Mouse (Mus musculus) hindbrain, embryonic 12.5 days (tissue): ENCODE measurements around the gene Ddit4. TPM values are rescaled to one million over a fixed set of nuclear protein-coding genes. Genes with fewer than 3 reads are reported as not detected.

Source experiments
- ATAC-seq: fragments of 200-750 bp; cut with Nextera tagmentation; 2 replicates; pipeline ENCODE4 v1.8.0; 2017; ENCODE audit warnings: moderate TSS enrichment; ENCODE audit not compliant: low FRiP score
- H3K27ac ChIP-seq: fragments of 300-500 bp; sonication (generic); 2 replicates; pipeline ENCODE4 v1.5.1; 2016; ENCODE audit warnings: mild to moderate bottlenecking
- H3K27me3 ChIP-seq: fragments of 300-500 bp; sonication (generic); 2 replicates; pipeline ENCODE4 v1.6.1; 2016; ENCODE audit warnings: mild to moderate bottlenecking
- H3K36me3 ChIP-seq: fragments of 300-500 bp; sonication (generic); 2 replicates; pipeline ENCODE4 v1.6.1; 2016; ENCODE audit warnings: mild to moderate bottlenecking
- H3K4me1 ChIP-seq: fragments of 300-500 bp; sonication (generic); 2 replicates; pipeline ENCODE4 v1.6.1; 2016
- H3K4me2 ChIP-seq: fragments of 300-500 bp; sonication (generic); replicated peaks from 2 replicates; pipeline ENCODE4 v1.6.1; 2016; ENCODE audit warnings: mild to moderate bottlenecking
- H3K4me3 ChIP-seq: fragments of 300-500 bp; sonication (generic); 2 replicates; pipeline ENCODE4 v1.5.1; 2016; ENCODE audit warnings: mild to moderate bottlenecking
- H3K9ac ChIP-seq: fragments of 300-500 bp; sonication (generic); 2 replicates; pipeline ENCODE4 v1.6.1; 2016; ENCODE audit warnings: mild to moderate bottlenecking, moderate library complexity
- H3K9me3 ChIP-seq: fragments of 300-500 bp; sonication (generic); replicated peaks from 2 replicates; pipeline ENCODE4 v1.6.1; 2016; ENCODE audit warnings: mild to moderate bottlenecking
- WGBS: fragments of 180-500 bp; shearing (Covaris S2); methylation state at CpG from one replicate; pipeline ENCODE4 v1.1.7; 2016; 5-methylcytosine and 5-hydroxymethylcytosine counted together
- polyA plus RNA-seq: library from polyadenylated mRNA; unstranded; fragments of >200 nt; fragmentation: Nextera tagmentation; extraction: Ambion mirVana; gene quantifications from 2 replicates; pipeline ENCODE4 v1.2.1, GENCODE M21; 2016

The Ddit4 gene
- polyA plus RNA-seq, 1 experiment from 2014 or later: 78.1 TPM

DNA sequence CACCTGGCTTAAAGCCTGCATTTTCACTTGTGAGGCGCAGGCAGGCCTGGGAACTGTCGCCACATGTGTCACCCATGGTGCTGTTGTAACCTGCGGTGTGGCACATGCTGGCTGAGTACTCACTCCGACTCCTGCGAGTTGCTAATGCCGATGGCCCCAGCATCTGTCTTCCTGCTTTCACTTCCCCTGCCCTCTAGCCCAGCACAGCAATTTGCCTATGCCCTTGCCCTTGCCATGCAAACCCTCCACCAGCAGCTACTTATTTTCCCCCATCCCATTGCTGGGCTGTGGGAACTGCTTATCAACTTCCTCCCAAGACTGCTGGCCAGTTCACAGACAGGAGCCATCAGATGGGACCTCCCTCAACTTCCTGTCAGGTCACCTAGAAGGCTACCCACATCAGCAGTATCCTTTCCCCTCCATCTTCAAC lies 29.2 kb upstream of the Ddit4 start:
- H3K4me3 ChIP-seq: no peak overlapping the region
- WGBS: 88% methylated on average over 6 of the region's 6 CpGs
- H3K27ac ChIP-seq: no peak overlapping the region
- no peak overlapping the region for H3K9ac ChIP-seq
- peaks cover 14% of the 10 kb centered on the region for H3K4me1 ChIP-seq
- no peak overlapping the region for H3K4me2 ChIP-seq
- peaks cover 7% of the 10 kb centered on the region for H3K36me3 ChIP-seq
- H3K9me3 ChIP-seq: no peaks in the 10 kb centered on the region
- H3K27me3 ChIP-seq: no peaks in the 10 kb centered on the region
- no peak for ATAC-seq

DNA sequence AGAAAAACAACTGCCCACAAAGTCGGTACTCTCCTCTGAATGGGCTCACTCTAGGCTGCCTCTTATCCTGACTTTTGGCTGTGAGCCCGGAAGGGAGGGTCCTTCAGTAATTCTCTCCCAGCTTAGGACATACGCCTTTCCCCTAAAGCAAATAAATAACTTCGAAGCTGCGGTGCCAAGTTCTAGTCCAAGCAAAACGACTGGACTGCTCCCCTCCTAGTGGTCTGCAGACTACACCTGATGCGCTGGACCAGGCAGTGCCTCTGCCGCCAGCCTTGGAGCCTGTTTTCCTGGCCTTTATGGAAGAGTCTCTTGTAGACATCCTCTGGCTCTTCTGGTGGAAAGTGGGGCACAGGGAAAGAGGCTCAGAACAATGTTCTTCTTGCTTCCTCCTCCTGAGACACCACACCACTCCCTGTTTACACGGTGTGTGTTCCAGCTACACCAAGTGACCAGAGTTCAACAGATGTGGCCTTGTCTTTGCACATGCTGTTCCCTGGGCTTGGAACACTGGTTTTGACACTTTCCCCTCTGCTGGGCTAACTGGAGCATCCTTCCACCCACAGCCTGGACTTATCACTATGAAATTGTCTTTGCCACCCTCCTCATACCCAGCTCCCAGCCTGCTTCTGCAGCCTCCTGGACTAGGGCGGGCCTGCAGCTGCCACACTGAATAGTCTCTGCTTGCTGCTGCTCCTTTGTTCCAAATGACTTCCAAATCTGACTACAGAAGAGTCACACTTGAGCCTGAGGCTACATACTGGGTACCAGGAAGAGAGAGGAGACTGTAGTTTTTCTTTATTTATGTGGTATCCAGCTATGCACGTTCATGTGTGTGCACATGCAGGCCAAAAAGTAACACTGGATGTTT lies 27.5 kb upstream of the Ddit4 start:
- Histone ChIP-seq H3K4me3 (no peak overlapping the region), H3K27ac (peak overlapping the region; percentile 81), H3K4me2 (no peak overlapping the region), H3K36me3 (no peaks in the 10 kb centered on the region), H3K9me3 (no peaks in the 10 kb centered on the region), H3K4me1 (peaks cover 25% of the 10 kb centered on the region), H3K9ac (peak overlapping the region; percentile 36), H3K27me3 (no peaks in the 10 kb centered on the region)
- ATAC-seq: peak; percentile 39
- WGBS: 54% methylated on average over 11 of the region's 11 CpGs

DNA sequence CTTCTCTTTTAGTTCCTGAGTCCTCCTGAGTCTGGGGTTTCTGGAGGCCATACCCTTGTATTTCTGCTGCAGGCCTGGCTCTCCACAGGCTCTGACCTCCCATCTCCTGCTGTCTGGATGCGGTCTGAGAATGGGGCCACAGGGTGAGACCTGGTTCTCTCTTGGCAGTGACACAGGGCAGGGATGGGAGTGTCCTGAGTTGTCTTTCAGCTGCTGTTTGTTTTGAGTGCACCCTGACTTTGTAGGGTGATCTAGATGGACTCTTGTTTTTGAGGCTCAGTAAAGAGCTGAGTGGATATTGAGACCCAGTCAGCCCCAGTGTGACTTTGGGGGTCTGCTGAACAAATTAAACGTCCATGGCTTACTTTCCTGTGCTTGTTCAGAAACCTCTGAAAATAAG lies 26.8 kb upstream of the Ddit4 start:
- Histone ChIP-seq H3K9me3 (no peaks in the 10 kb centered on the region), H3K27ac (peak overlapping the region; percentile 81), H3K4me1 (peaks cover 28% of the 10 kb centered on the region), H3K4me3 (no peak overlapping the region), H3K9ac (peak overlapping the region; percentile 36), H3K36me3 (no peaks in the 10 kb centered on the region), H3K27me3 (no peaks in the 10 kb centered on the region), H3K4me2 (no peak overlapping the region)
- no peak for ATAC-seq
- WGBS: 65% methylated on average over 2 of the region's 2 CpGs

DNA sequence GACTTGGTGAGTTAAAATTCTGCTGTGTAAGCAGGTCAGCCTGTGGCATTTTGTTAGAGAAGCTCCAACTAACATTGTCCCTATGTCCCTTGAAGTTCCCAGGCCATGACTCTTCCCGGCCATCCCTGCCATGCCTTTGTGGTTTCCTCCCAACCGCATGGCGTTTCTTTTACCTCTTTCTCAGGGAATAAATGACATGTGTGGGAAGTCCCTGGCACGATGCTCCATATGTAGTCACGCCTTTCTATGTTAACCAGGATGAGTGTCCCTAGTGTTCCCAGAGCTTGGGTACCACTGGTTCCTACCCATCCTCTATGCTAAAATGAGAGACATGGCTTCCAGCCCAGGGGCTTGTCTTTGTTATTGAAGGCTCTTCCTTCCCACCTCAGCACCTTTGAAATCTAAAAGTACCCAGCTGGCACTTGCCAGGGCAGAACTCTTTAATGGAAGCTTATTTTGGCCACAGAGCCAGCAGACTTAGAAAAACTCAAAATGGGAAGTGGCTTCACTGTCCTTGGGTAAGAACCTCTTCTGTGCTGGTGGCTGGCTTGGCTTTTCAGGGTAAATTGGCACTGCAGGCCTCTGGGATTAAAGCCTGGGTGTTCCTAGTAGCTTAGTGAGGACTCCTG lies 26.2 kb upstream of the Ddit4 start:
- 95% methylated on average over 5 of the region's 5 CpGs for WGBS
- Histone ChIP-seq H3K36me3 (no peaks in the 10 kb centered on the region), H3K4me2 (no peak overlapping the region), H3K9me3 (no peaks in the 10 kb centered on the region), H3K9ac (no peak overlapping the region), H3K4me1 (peaks cover 28% of the 10 kb centered on the region), H3K27ac (0 out of 2 replicates have a peak overlapping the region, but pooled peaks have one; percentile 81), H3K27me3 (no peaks in the 10 kb centered on the region), H3K4me3 (no peak overlapping the region)
- no peak for ATAC-seq

DNA sequence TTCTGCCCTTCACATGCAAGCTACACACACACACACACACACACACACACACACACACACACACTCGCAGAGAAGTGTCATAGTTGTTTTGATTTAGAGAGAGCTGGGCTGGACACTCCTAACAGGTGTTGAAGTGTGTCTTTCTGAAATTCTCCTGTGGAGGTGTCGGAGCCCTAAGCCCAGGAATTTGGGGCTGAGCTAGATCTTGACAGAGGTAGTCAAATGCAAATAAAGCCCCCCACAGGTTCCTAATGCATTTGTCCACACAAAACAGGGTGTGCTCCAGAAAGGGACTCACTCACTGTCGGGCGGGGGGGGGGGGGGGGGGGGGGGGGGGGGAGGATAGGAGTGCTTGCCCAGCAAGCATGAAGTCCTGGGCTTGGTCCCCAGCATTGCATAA lies 25.5 kb upstream of the Ddit4 start:
- H3K4me1 ChIP-seq: peaks cover 30% of the 10 kb centered on the region
- 55% methylated on average over 2 of the region's 4 CpGs for WGBS
- no peaks in the 10 kb centered on the region for H3K36me3 ChIP-seq
- no peak overlapping the region for H3K27ac ChIP-seq
- no peak overlapping the region for H3K9ac ChIP-seq
- H3K9me3 ChIP-seq: no peaks in the 10 kb centered on the region
- no peak for ATAC-seq
- no peak overlapping the region for H3K4me2 ChIP-seq
- H3K27me3 ChIP-seq: no peaks in the 10 kb centered on the region
- no peak overlapping the region for H3K4me3 ChIP-seq

DNA sequence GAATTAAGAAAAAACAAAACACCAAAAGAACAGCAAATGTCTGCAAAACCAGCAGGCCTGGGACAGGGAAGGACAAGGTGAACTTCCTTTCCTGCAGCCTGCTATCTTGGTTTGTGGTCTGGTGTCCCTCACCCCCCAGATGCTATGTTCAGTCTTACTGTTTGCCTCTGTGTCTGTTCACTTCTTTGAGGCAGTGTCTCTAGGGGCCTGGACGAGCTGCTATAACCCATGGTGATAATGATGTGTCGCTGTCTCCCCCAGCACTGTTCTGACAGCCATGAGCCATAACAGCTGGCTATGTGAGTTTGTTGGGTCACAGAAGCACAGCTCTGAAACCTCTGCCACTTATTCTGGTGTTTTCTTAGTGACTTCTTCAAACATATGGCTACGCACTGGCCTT lies 23.2 kb upstream of the Ddit4 start:
- Histone ChIP-seq H3K4me1 (peaks cover 42% of the 10 kb centered on the region), H3K27ac (peak overlapping the region; percentile 68; the same call in 1 of the 2 replicates), H3K4me3 (no peak overlapping the region), H3K27me3 (no peaks in the 10 kb centered on the region), H3K9me3 (no peaks in the 10 kb centered on the region), H3K4me2 (no peak overlapping the region), H3K36me3 (no peaks in the 10 kb centered on the region), H3K9ac (no peak overlapping the region)
- WGBS: 60% methylated on average over 3 of the region's 3 CpGs
- ATAC-seq: no peak

DNA sequence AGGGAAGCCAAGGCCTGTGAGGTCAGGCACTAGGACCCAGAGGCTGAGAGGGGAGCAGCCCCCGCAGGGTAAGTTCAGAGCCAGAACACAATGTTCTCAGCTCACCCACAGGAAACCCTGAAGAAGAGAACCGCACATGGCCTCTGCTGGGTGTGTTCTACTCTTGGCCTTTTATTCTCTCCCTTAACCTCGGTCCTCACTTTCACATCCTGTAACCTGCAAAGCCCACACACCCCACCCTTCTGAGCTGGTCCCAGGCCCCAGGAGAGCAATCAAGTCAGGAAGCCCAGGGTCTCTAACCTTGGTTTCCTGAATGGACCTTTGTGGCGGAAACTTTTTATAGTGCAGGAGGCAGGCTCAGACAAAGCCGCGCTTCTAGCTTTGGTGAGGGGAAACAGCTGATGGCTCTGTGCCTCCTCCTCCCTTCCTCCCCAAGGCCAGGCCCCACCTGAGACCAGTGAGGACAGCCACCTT lies 22.6 kb upstream of the Ddit4 start:
- ATAC-seq: no peak
- Histone ChIP-seq H3K4me2 (0 out of 2 replicates have a peak overlapping the region, but pooled peaks have one; percentile 13), H3K27ac (peak overlapping the region; percentile 68), H3K27me3 (no peaks in the 10 kb centered on the region), H3K36me3 (no peaks in the 10 kb centered on the region), H3K4me1 (peaks cover 37% of the 10 kb centered on the region), H3K4me3 (no peak overlapping the region), H3K9me3 (no peaks in the 10 kb centered on the region), H3K9ac (peak overlapping the region; percentile 18; the same call in 1 of the 2 replicates)
- WGBS: 10% methylated on average over 6 of the region's 6 CpGs

DNA sequence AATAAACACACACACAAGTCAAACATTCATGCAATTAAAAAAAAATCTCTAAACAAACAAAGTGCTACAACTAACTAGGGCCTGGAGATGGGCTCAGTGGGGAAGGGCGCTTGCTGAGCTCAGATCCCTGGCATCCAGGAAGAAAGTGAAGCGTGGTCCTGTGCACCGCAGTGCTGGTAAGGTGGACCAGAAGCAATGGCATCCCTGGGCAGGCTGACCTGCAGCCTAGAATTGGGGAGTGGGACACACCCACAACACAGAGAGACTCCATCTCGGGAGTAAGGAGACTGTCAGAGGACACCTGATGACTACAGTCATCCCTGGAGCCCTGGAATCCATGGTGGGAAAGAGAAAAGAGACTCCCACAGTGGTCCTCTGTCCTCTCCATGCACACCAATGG lies 21.8 kb upstream of the Ddit4 start:
- Histone ChIP-seq H3K9me3 (no peaks in the 10 kb centered on the region), H3K27ac (no peak overlapping the region), H3K4me2 (no peak overlapping the region), H3K4me3 (no peak overlapping the region), H3K27me3 (no peaks in the 10 kb centered on the region), H3K4me1 (peaks cover 30% of the 10 kb centered on the region), H3K36me3 (no peaks in the 10 kb centered on the region), H3K9ac (no peak overlapping the region)
- no peak for ATAC-seq
- 87% methylated on average over 4 of the region's 4 CpGs for WGBS

DNA sequence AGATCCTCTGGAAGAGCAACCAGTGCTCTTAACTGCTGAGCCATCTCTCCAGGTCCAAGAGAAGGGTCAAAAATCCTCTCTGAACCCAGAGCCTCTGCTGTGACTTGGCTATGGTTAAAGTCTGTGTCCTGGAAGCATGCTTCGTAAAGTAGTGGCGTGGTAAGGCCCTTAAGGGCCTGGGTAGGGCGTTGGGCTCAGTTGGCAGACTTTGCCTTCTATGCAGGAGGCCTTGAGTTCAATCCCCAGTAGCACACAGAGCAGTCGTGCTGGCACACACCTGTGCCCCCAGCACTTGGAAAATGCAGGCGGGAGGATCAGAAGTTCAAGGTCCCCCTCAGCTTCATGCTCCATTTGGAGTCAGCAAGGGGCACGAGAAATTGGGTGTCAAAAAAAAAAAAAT lies 21.4 kb upstream of the Ddit4 start:
- Histone ChIP-seq H3K4me2 (no peak overlapping the region), H3K4me1 (peaks cover 27% of the 10 kb centered on the region), H3K4me3 (no peak overlapping the region), H3K9me3 (no peaks in the 10 kb centered on the region), H3K27ac (0 out of 2 replicates have a peak overlapping the region, but pooled peaks have one; percentile 18), H3K27me3 (no peaks in the 10 kb centered on the region), H3K9ac (no peak overlapping the region), H3K36me3 (no peaks in the 10 kb centered on the region)
- no peak for ATAC-seq
- WGBS: 82% methylated on average over 6 of the region's 6 CpGs

DNA sequence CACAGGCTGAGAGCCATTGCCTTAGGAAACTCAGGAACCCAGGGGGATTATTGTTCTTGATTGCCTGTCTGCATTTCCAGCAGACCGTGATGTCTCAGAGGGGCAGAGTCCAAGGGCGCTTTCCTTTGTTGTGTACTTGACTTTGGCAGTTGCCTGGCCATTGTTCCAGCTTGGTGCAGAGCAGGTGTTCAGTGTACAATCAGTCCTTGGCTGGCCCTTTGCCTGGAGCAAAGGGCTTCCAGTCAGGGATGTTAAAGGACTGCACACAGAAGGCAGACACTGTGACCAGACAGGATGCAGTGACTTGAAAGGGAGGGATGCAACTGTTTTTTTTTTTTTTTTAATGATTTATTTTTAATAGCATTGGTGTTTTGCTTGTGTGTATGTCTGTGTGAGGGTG lies 20.9 kb upstream of the Ddit4 start:
- Histone ChIP-seq H3K9ac (no peak overlapping the region), H3K36me3 (no peaks in the 10 kb centered on the region), H3K27ac (peak overlapping the region; percentile 18; the same call in 1 of the 2 replicates), H3K4me1 (peaks cover 27% of the 10 kb centered on the region), H3K27me3 (no peaks in the 10 kb centered on the region), H3K4me2 (no peak overlapping the region), H3K9me3 (no peaks in the 10 kb centered on the region), H3K4me3 (no peak overlapping the region)
- no peak for ATAC-seq
- WGBS: 37% methylated on average over 2 of the region's 2 CpGs

DNA sequence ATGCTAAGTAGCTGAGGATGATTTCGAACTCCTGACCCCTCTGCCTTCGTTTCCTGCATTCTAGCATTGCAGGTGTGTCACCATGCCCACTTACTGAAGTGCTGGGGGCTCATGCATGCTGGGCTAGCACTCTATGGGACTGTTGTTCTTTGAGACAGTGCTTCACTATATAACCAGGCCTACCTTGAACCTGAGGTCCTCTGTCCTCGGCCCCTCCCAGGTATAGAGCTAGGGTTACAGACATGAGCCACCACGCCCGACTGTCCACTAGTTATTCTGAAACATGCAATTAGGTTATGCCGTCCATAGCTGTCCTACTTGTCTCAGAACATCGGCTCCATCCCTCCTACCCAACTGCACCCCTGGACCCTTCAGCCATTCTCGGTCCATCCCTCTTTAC lies 20.2 kb upstream of the Ddit4 start:
- ATAC-seq: no peak
- H3K4me2 ChIP-seq: no peak overlapping the region
- no peak overlapping the region for H3K4me3 ChIP-seq
- no peak overlapping the region for H3K9ac ChIP-seq
- peaks cover 27% of the 10 kb centered on the region for H3K4me1 ChIP-seq
- no peaks in the 10 kb centered on the region for H3K36me3 ChIP-seq
- 90% methylated on average over 8 of the region's 8 CpGs for WGBS
- H3K27me3 ChIP-seq: no peaks in the 10 kb centered on the region
- H3K27ac ChIP-seq: no peak overlapping the region
- no peaks in the 10 kb centered on the region for H3K9me3 ChIP-seq

DNA sequence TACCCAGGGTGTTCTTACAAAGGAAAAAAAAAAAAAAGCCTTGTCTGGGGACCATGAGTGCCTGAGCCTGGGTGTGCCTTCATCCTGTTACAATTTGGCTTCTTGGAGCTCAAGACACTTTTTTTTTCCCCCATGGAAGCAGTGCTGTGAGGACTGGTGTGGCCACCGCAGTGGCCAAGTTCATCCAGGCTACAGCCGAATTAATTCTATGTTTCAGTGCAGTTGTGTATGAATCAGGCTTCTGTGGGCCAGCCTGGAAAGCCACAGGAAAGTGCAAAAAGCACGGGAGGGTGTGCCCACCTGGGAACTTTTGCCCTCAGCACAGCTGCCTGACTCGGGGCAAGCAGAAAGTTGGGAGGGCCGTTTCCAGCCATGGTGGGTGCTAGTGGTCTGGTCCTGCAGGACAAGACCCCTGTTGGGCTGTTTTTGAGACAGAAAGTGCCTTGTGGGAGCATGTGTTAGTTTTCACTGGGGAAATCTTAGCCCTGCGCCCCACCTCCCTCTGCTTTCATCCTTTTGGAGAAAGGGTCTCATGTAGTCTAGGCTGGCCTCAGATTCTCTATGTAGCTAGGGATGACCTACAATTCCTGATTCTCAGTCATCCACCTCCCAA lies 18.9 kb upstream of the Ddit4 start:
- Histone ChIP-seq H3K36me3 (no peaks in the 10 kb centered on the region), H3K4me1 (peaks cover 33% of the 10 kb centered on the region), H3K9ac (peak overlapping the region; percentile 80), H3K9me3 (no peaks in the 10 kb centered on the region), H3K27ac (peak overlapping the region; percentile 93), H3K27me3 (no peaks in the 10 kb centered on the region), H3K4me3 (peak overlapping the region; percentile 48), H3K4me2 (peak overlapping the region; percentile 65)
- ATAC-seq: no peak
- 22% methylated on average over 6 of the region's 6 CpGs for WGBS
